Mouse (Mus musculus): Measurements from ENCODE around the gene Rhox9.
"Not testable (repeated sequence)": the region's sequence is repeated elsewhere in the genome, so short reads cannot be mapped to it uniquely, and the experiment has no call there.

Rhox9 gene

DNA sequence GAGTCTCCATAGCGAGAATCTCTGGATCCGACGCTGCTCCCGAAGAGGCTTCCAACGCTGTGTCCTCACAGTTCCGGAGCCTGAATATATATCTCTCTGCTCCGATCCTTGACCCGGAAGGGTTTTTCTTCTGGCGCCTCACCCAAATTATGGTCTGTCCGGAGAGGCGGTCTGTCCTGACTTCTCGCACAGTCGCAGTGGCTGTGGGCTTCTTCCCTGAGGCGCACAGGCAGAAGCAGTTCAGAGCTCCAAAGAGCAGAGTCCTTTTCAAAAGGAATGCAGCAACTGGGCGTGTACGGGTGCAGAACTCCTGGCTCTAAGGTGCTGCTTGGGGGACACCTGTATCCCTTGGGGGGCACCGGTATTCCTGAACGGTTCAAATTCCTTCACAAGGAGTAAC, at the start of gene Rhox9:
Gene Rhox9, minus strand, starts transcription at position 101 of the 400 bp plus-strand sequence.
- not testable (repeated sequence) for DNase-seq (ENCODE audit: extremely low spot score)

DNA sequence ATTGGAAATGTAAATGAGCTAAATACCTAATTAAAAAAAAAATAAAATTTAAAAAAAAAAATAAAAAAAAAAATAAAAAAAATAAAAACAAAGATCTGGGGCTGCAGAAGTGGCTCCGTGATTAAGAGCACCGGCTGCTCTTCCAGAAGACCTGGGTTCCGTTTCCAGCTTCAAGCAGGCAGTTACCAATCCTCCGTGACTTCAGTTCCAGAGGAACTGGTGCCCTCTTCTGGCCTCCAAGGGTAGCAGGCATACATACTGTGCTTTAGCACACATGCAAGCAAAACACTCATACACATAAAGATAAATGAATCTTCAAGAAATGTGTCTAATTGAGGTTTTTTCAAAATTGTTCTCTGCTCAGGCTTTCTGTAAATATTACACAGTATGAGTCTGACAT, 14.7 kb upstream of the Rhox9 start:
- DNase-seq (ENCODE audit: extremely low spot score), result no peak

DNA sequence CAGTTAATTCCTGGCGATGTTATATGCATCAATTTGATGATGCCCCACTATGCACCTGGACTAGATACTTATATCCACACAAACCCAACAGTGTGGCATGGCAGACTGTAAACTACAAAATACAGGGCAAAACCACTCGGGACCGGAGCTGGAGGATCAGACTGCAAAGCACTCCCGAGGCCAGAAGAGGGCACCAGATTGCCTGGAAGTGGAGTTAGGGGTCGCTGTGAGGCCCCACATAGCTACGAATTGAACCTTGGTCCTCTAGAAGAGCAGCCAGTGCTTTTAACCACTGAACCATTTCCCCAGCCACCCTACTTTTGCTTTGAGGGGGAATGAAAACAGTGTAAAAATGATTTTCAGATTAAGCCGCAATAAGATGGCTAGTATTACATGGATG, 7.0 kb upstream of the Rhox9 start:
- DNase-seq (ENCODE audit: extremely low spot score), result peak; percentile 5

DNA sequence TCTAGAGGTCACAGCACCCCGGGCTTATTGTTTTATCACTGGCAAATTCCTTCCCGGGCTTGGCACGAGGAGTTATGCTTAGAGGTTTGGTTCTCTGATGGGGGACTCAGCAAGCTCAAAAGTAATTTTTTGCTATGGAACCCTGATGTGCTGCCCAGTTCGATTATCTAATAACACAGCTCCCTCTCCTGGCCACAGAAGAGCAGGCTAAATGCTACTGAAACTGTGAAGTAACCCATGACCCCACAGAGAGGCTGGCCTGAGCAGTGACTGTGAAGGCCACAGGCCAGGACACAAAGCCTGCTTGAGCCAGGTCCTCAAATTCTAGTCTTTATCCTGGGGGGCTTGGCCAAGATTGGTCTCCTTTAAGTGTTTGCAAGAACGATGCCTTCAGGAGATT, 2.2 kb upstream of the Rhox9 start:
- no peak for DNase-seq (ENCODE audit: extremely low spot score)

DNA sequence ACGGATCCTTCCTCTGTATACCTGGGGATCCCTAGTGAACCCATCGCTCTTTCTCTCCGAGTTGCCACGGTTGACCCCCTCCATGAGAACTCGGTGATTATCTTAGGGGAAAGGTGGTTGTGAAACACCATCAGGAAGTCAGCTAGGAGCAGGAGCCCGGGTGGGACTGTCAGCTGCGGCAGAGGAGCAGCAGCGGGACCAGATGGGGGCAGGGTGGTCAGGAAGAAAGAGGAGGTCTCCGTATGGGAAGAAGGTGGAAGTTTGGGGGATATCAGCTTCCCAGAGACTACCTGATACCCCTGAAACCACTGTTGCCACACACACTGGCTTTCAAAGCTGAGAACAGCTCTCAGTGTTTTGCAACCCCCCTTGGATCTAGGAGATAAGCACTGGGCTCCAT, 4.4 kb downstream of the Rhox9 start, which contains the start of gene Rhox7b:
Gene Rhox7b, minus strand, starts transcription at position 101 of the 400 bp plus-strand sequence.
- not testable (repeated sequence) for DNase-seq (ENCODE audit: extremely low spot score)

DNA sequence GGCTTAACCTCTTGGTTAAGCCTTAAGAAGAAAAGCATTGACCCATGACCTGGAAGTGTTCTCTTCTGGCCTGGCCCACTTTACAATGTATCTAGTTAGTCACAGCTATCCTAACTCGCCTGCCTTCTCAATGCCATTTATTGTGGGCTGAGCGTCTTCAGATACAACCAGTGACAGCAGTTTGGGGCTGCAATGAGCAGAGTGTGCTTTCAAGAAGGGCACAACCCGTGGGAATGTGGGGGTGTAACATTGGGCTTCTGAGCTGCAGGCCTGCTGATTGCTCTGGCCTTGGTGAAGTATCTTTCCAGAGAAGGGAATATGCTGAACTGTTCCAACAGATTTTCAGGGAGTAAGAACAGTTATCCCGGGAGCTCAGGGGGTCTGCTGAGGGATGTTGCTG, 22.7 kb downstream of the Rhox9 start, which contains the start of gene Rhox8:
Gene Rhox8, minus strand, starts transcription at position 101 of the 400 bp plus-strand sequence.
- no peak for DNase-seq (ENCODE audit: extremely low spot score)

DNA sequence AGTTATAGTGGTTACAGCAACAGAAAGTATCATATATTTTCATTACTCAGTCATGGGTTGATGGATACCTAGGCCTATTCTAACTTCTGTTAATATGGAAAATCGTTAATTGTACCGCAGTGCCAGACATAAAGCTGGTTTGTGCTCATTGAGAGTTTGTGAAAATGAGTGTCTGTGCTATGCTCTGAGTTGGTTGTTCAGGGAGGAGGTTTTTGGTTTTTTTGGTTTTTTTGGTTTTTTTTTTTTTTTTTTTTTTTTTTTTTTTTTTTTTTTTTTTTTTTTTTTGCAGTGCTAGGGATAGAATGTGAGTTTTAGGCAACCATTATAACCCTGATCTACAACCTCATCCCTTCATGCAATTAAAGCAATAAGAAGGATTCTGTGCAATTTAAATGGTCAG, 29.9 kb downstream of the Rhox9 start:
- no peak for DNase-seq (ENCODE audit: extremely low spot score)
